Mouse (Mus musculus) left cerebral cortex, adult 8-10 months (tissue): ENCODE measurements around the gene Atp6v1d. TPM values are rescaled to one million over a fixed set of nuclear protein-coding genes. Genes with fewer than 3 reads are reported as not detected.

Experiments used
- DNase-seq, 2 experiments: peaks; one replicate each; pipeline ENCODE4 v3.0.0; 2022; ENCODE audit warnings: low spot score in 2 of 2
- total RNA-seq, 4 experiments: library from RNA; stranded (reverse); gene quantifications; 2 replicates each; pipeline ENCODE4 v1.2.4; 2022

The Atp6v1d gene
- total RNA-seq, 4 experiments from 2014 or later: 280 to 292 (median 289) TPM

DNA sequence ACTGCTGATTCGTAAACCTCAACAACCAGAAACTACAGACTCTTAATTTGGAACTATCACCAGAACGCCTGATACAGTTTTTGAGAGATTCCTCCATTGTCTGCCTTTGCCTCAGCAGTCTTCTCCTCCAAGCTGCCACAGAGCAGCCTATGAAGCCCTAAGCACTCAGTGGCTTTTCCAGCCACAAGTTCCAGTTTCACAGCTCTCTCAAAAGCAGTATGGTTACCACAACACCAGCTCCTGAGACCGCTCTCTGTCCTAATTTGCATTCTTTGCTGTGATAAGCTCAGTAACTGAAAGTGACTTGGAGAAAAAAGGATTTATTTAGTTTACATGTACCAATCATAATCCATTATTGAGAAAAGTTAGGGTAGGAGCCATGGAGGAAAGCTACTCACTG lies 61.4 kb downstream of the Atp6v1d start:
- no peak for DNase-seq

DNA sequence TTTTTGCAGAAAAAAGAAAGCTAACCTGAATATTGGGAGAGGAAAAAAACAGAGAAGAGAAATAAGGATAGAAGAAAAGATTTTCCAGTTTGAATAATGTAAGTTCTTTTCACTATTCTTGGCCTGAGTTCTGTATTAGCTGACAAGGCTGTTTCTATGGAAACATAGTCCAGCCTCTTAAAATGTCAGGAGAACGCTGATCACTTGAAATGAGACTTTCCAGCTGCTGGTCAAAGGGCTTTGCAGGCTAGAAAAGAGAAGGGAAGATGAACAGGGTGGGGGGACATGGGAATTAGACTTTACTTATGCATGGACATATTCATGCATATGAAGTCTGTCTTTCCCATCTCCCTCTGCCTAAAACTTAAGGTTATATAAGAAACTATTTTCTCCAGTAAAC lies 67.2 kb downstream of the Atp6v1d start:
- DNase-seq: no peak

DNA sequence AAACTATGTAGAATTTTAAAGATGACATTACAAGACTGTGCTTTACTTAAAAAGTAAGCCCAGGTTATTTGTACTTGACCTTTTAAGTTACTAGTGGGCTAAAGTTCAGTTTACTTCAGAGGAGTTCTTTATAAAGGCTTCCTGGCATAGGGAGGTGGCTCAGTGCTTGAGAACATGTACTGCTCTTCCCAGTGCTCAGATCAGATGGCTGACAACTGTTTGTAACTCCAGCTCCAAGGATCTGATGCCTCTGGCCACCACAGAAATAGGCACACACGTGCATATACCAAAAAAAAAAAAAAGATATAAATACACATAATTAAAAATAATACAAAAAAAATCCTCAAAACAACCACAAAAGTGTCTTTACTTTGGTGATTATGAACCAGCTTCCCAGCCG lies 70.6 kb downstream of the Atp6v1d start:
- no peak for DNase-seq

Other genes with a start within 250 kb of the Atp6v1d start
- under 1 TPM; 0.74 to 0.94 (median 0.84) TPM for gene Fam71d, start 170.1 kb downstream of the Atp6v1d start, total RNA-seq
- gene Mpp5, start 112.7 kb downstream of the Atp6v1d start, total RNA-seq: 10 to 100 TPM; 24.5 to 29.2 (median 27.1) TPM
- 10 to 100 TPM; 41.5 to 55.3 (median 44.0) TPM for gene Eif2s1, start 181 bp upstream of the Atp6v1d start, total RNA-seq
- under 1 TPM in 1 of 4 experiments, not detected in 3; 0.38 TPM for gene Plek2, start 45.3 kb upstream of the Atp6v1d start, total RNA-seq
- 10 to 100 TPM; 26.9 to 30.3 (median 28.3) TPM for gene Tmem229b, start 146.0 kb upstream of the Atp6v1d start, total RNA-seq
- 10 to 100 TPM; 21.1 to 27.5 (median 25.0) TPM for gene Plekhh1, start 167.5 kb upstream of the Atp6v1d start, total RNA-seq
- 10 to 100 TPM in 2 of 4 experiments, 1 to 10 TPM in 2; 8.1 to 12.4 (median 9.7) TPM for gene Pigh, start 228.0 kb upstream of the Atp6v1d start, total RNA-seq